Mouse (Mus musculus) intestine, embryonic 14.5 days (tissue): ENCODE measurements around the gene Ykt6. TPM values are rescaled to one million over a fixed set of nuclear protein-coding genes. Genes with fewer than 3 reads are reported as not detected.

ENCODE experiments used
- ATAC-seq: fragments of 200-750 bp; cut with Nextera tagmentation; replicated peaks from 2 replicates; pipeline ENCODE4 v1.8.0; 2017; ENCODE audit warnings: low read depth, moderate number of reproducible peaks, moderate TSS enrichment, moderate library complexity; ENCODE audit not compliant: low FRiP score, low TSS enrichment
- DNase-seq: peaks from one replicate; pipeline ENCODE4 v3.0.0-alpha.2; 2018; ENCODE audit warnings: low spot score
- H3K27ac ChIP-seq: fragments of 300-500 bp; sonication (generic); 2 replicates; pipeline ENCODE4 v1.5.1; 2014; ENCODE audit warnings: low read depth, mild to moderate bottlenecking, control low read depth
- H3K27me3 ChIP-seq: fragments of 300-500 bp; sonication (generic); replicated peaks from 2 replicates; pipeline ENCODE4 v1.6.1; 2014; ENCODE audit warnings: low read length, control low read depth; ENCODE audit not compliant: control insufficient read depth, insufficient read depth
- H3K36me3 ChIP-seq: fragments of 300-500 bp; sonication (generic); 2 replicates; pipeline ENCODE4 v1.6.1; 2014; ENCODE audit warnings: low read length, control low read depth; ENCODE audit not compliant: control insufficient read depth, insufficient read depth
- H3K4me1 ChIP-seq: fragments of 300-500 bp; sonication (generic); replicated peaks from 2 replicates; pipeline ENCODE4 v1.6.1; 2014; ENCODE audit warnings: low read length, control low read depth, mixed read lengths; ENCODE audit not compliant: control insufficient read depth, insufficient read depth
- H3K4me2 ChIP-seq: fragments of 300-500 bp; sonication (generic); 2 replicates; pipeline ENCODE4 v1.6.1; 2014; ENCODE audit warnings: low read length
- H3K4me3 ChIP-seq: fragments of 300-500 bp; sonication (generic); 2 replicates; pipeline ENCODE4 v1.5.1; 2014; ENCODE audit warnings: low read depth, low read length, control low read depth, mixed read lengths
- H3K9ac ChIP-seq: fragments of 300-500 bp; sonication (generic); 2 replicates; pipeline ENCODE4 v1.6.1; 2014; ENCODE audit warnings: mild to moderate bottlenecking, low read length
- H3K9me3 ChIP-seq: fragments of 300-500 bp; sonication (generic); 2 replicates; pipeline ENCODE4 v1.6.1; 2016; ENCODE audit warnings: low read length, control low read depth; ENCODE audit not compliant: control insufficient read depth
- WGBS: fragments of 180-500 bp; shearing (Covaris S2); extraction: QIAGEN DNeasy Blood & Tissue Kit; methylation state at CpG from one replicate; pipeline ENCODE4 v1.1.7; 2014; 5-methylcytosine and 5-hydroxymethylcytosine counted together
- polyA plus RNA-seq: library from polyadenylated mRNA; unstranded; fragments of >200 nt; fragmentation: Nextera tagmentation; extraction: Ambion mirVana; gene quantifications from 2 replicates; pipeline ENCODE4 v1.2.1, GENCODE M21; 2014

The Ykt6 gene
- polyA plus RNA-seq, 1 experiment from 2014 or later, result 23.0 TPM

GRCm38 (mm10) chr11:5974053-5974452, 18.6 kb downstream of the Ykt6 start:
- Histone ChIP-seq H3K4me1 (peaks cover 10% of the 10 kb centered on the region; the same call in 1 of the 2 replicates), H3K9me3 (no peaks in the 10 kb centered on the region), H3K36me3 (peaks cover 10% of the 10 kb centered on the region), H3K27ac (no peak overlapping the region), H3K4me3 (no peak overlapping the region), H3K4me2 (no peak overlapping the region), H3K9ac (no peak overlapping the region), H3K27me3 (no peaks in the 10 kb centered on the region)
- WGBS, result 77% methylated on average over 6 of the region's 6 CpGs
- ATAC-seq (no peak), DNase-seq (no peak)

GRCm38 (mm10) chr11:5975068-5975467, 19.6 kb downstream of the Ykt6 start:
- Histone ChIP-seq H3K27me3 (no peaks in the 10 kb centered on the region), H3K36me3 (no peaks in the 10 kb centered on the region), H3K9me3 (no peaks in the 10 kb centered on the region), H3K4me2 (no peak overlapping the region), H3K9ac (no peak overlapping the region), H3K4me1 (peaks cover 10% of the 10 kb centered on the region; the same call in 1 of the 2 replicates), H3K4me3 (no peak overlapping the region), H3K27ac (no peak overlapping the region)
- DNase-seq, result no peak
- no peak for ATAC-seq
- 66% methylated on average over 2 of the region's 2 CpGs for WGBS

GRCm38 (mm10) chr11:5976106-5976505, 20.6 kb downstream of the Ykt6 start:
- DNase-seq (no peak), ATAC-seq (no peak)
- no peak overlapping the region for H3K27ac ChIP-seq
- H3K27me3 ChIP-seq, result no peaks in the 10 kb centered on the region
- H3K9ac ChIP-seq, result no peak overlapping the region
- H3K4me3 ChIP-seq, result no peak overlapping the region
- no peak overlapping the region for H3K4me2 ChIP-seq
- WGBS, result 17% methylated on average over 9 of the region's 9 CpGs
- no peaks in the 10 kb centered on the region for H3K9me3 ChIP-seq
- H3K36me3 ChIP-seq, result no peaks in the 10 kb centered on the region
- H3K4me1 ChIP-seq, result peaks cover 10% of the 10 kb centered on the region; the same call in 1 of the 2 replicates

- WGBS, result 73% methylated on average over 7 of the region's 7 CpGs
- no peak overlapping the region for H3K9ac ChIP-seq
- H3K4me3 ChIP-seq, result no peak overlapping the region
- no peak overlapping the region for H3K4me2 ChIP-seq
- ATAC-seq, result no peak
- no peaks in the 10 kb centered on the region for H3K9me3 ChIP-seq
- H3K27me3 ChIP-seq, result no peaks in the 10 kb centered on the region
- H3K4me1 ChIP-seq, result no peaks in the 10 kb centered on the region
- H3K27ac ChIP-seq, result no peak overlapping the region
- DNase-seq, result no peak
- H3K36me3 ChIP-seq, result no peaks in the 10 kb centered on the region
Measured at GRCm38 (mm10) chr11:5979088-5979487, 23.6 kb downstream of the Ykt6 start.

GRCm38 (mm10) chr11:5980108-5980507, 24.6 kb downstream of the Ykt6 start:
- H3K4me3 ChIP-seq, result no peak overlapping the region
- no peaks in the 10 kb centered on the region for H3K4me1 ChIP-seq
- no peaks in the 10 kb centered on the region for H3K9me3 ChIP-seq
- H3K4me2 ChIP-seq, result no peak overlapping the region
- H3K27me3 ChIP-seq, result no peaks in the 10 kb centered on the region
- WGBS, result 83% methylated on average over 2 of the region's 2 CpGs
- ATAC-seq (no peak), DNase-seq (no peak)
- H3K9ac ChIP-seq, result no peak overlapping the region
- H3K27ac ChIP-seq, result no peak overlapping the region
- H3K36me3 ChIP-seq, result no peaks in the 10 kb centered on the region

- no peak overlapping the region for H3K4me3 ChIP-seq
- no peaks in the 10 kb centered on the region for H3K36me3 ChIP-seq
- WGBS, result 60% methylated on average over 8 of the region's 8 CpGs
- no peak for ATAC-seq
- no peaks in the 10 kb centered on the region for H3K27me3 ChIP-seq
- no peak overlapping the region for H3K9ac ChIP-seq
- no peaks in the 10 kb centered on the region for H3K9me3 ChIP-seq
- no peaks in the 10 kb centered on the region for H3K4me1 ChIP-seq
- H3K27ac ChIP-seq, result no peak overlapping the region
- DNase-seq, result no peak
- H3K4me2 ChIP-seq, result no peak overlapping the region
Measured at GRCm38 (mm10) chr11:5980561-5980960, 25.1 kb downstream of the Ykt6 start.

- no peak for DNase-seq
- Histone ChIP-seq H3K9ac (no peak overlapping the region), H3K27me3 (no peaks in the 10 kb centered on the region), H3K27ac (no peak overlapping the region), H3K9me3 (no peaks in the 10 kb centered on the region), H3K36me3 (no peaks in the 10 kb centered on the region), H3K4me2 (no peak overlapping the region), H3K4me3 (no peak overlapping the region), H3K4me1 (no peaks in the 10 kb centered on the region)
- ATAC-seq, result no peak
- 90% methylated on average over 7 of the region's 7 CpGs for WGBS
Measured at GRCm38 (mm10) chr11:5981323-5981722, 25.8 kb downstream of the Ykt6 start.

GRCm38 (mm10) chr11:5983629-5984028, 28.1 kb downstream of the Ykt6 start:
- no peaks in the 10 kb centered on the region for H3K27me3 ChIP-seq
- no peak overlapping the region for H3K4me2 ChIP-seq
- no peaks in the 10 kb centered on the region for H3K4me1 ChIP-seq
- H3K27ac ChIP-seq, result no peak overlapping the region
- no peak overlapping the region for H3K4me3 ChIP-seq
- H3K36me3 ChIP-seq, result no peaks in the 10 kb centered on the region
- ATAC-seq (no peak), DNase-seq (no peak)
- WGBS, result 90% methylated on average over 5 of the region's 5 CpGs
- no peak overlapping the region for H3K9ac ChIP-seq
- H3K9me3 ChIP-seq, result no peaks in the 10 kb centered on the region

GRCm38 (mm10) chr11:5988126-5988525, 32.6 kb downstream of the Ykt6 start:
- 76% methylated on average over 10 of the region's 10 CpGs for WGBS
- Histone ChIP-seq H3K4me3 (no peak overlapping the region), H3K36me3 (no peaks in the 10 kb centered on the region), H3K27ac (no peak overlapping the region), H3K27me3 (no peaks in the 10 kb centered on the region), H3K4me2 (no peak overlapping the region), H3K9ac (no peak overlapping the region), H3K4me1 (no peaks in the 10 kb centered on the region), H3K9me3 (no peaks in the 10 kb centered on the region)
- no peak for DNase-seq
- ATAC-seq, result no peak
